8 mouse cellular contexts compared by ENCODE assay signal in the genomic region with DNA sequence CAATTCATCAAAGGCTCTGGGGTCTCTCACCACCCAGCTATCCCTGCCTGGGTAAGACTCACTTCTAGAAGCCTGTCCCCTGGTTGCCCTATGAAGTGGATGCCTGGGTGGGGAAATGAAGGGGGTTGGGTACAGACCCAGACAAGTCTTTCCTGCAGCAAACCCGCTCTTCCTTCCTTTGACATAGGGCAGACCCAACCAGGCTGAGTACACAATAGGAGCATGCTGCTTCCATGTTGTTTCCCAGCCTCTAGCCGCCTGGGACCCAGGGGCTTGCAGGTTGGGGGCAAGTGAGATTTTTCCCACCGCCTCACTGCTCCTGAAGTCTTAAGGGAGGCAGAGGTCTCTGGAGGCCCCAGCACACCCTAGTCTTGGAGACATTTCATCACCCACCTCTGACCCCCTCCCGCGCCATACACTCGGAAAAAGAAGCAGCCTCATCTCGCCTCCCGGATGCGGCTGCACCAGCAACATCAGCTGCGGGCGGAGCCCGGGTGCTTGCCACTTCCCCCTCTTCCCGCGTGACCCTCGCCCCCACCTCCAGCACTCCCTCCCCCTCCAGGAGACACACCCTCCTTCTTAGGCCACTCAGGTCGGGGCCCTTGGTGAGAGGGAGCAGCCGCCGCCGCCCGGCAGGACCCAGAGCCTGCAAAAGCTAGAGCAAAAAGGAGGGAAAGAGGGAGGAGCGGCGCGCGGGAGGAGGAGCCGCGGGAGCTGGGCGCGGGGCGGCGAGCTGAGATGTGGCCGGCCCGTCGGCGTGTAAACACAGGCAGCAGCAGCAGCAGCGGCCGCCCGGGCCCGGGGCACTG. TPM values are rescaled to one million over a fixed set of nuclear protein-coding genes. Genes with fewer than 3 reads are reported as not detected.
DNase-seq lines count a peak whose midpoint lies in the region; ATAC-seq lines count a peak whose summit lies in the region.

A gene (plus strand): TSS at position 746 of the 809 bp plus-strand sequence.

- H3K4me2 ChIP-seq in intestine, embryonic 15.5 days (replicated peaks), result peak within 1 kb of the TSS; percentile 67

- intact Hi-C loops in gastrocnemius, postnatal 36 days (cut with DNase I), result loop anchor here (5.0 kb wide), 1 partner anchor 109 kb away; no protein-coding TSS in a partner anchor
- intact Hi-C loops in left cerebral cortex, postnatal 4 days (cut with DNase I), result no loop called here

- no peaks in the 10 kb centered on the region for H3K36me3 ChIP-seq in intestine, embryonic 15.5 days
- no peaks in the 10 kb centered on the region for H3K36me3 ChIP-seq in midbrain, embryonic 10.5 days

- no peaks in the 10 kb centered on the region for H3K4me1 ChIP-seq in intestine, embryonic 15.5 days (replicated peaks)
- peaks cover 7% of the 10 kb centered on the region; the same call in 1 of the 2 replicates for H3K4me1 ChIP-seq in midbrain, embryonic 10.5 days

- peak within 1 kb of the TSS; percentile 36 for H3K27ac ChIP-seq in intestine, embryonic 15.5 days
- peak within 1 kb of the TSS; percentile 90 for H3K27ac ChIP-seq in midbrain, embryonic 10.5 days (replicated peaks)

- H3K4me3 ChIP-seq in intestine, embryonic 15.5 days (replicated peaks), result peak within 1 kb of the TSS; percentile 55
- H3K4me3 ChIP-seq in midbrain, embryonic 10.5 days, result peak within 1 kb of the TSS; percentile 67

- peak within 1 kb of the TSS; percentile 51 for H3K9ac ChIP-seq in intestine, embryonic 15.5 days

- DNase-seq in adrenal gland, adult 2 months, result peak; percentile 71
- peak; percentile 36 for DNase-seq in embryo, embryonic 11.5 days (ENCODE audit: low read depth, low spot score)
- peak; percentile 51 to 54 for DNase-seq in gastrocnemius, postnatal 36 days
- DNase-seq in left cerebral cortex, postnatal 4 days, result peak; percentile 72
- DNase-seq in midbrain, embryonic 10.5 days (ENCODE audit: low spot score), result peak; percentile 74
- peak; percentile 8 to 18 for DNase-seq in right cerebral cortex, postnatal 36 days (ENCODE audit: low spot score in 2 of 2)
- no peak for DNase-seq in c-Kit-positive CD71-positive TER-119-positive erythroid progenitor cells, embryonic 14.5 days (ENCODE audit: low spot score)

- no peaks in the 10 kb centered on the region for H3K9me3 ChIP-seq in intestine, embryonic 15.5 days
- H3K9me3 ChIP-seq in midbrain, embryonic 10.5 days (replicated peaks), result 0 out of 2 replicates have a peak, but pooled peaks cover 5% of the 10 kb centered on the region

- WGBS in intestine, embryonic 15.5 days, result 31% methylated on average over 17 of the region's 38 CpGs
- 17% methylated on average over 27 of the region's 38 CpGs for whole genome bisulfite sequencing in midbrain, embryonic 10.5 days

- no peaks in the 10 kb centered on the region for H3K27me3 ChIP-seq in intestine, embryonic 15.5 days (replicated peaks)
- no peaks in the 10 kb centered on the region for H3K27me3 ChIP-seq in midbrain, embryonic 10.5 days (ENCODE audit: low read depth, poor library complexity, severe bottlenecking)

- ATAC-seq in intestine, embryonic 15.5 days, result peak; percentile 93

RNA-seq across cellular contexts. Expression of the gene that starts here (rescaled TPM):
- 1 to 10 TPM; 4.6 to 7.1 TPM for total RNA-seq in adrenal gland, adult 2 months (2021)
- 0.20 and 0.30 TPM in 2 replicates for polyA plus RNA-seq in adrenal gland, adult 2 months (2012; rRNA removed)
- total RNA-seq in gastrocnemius, postnatal 36 days (2021), result 1 to 10 TPM; 2.9 to 3.1 TPM
- 10.5 and 11.8 TPM in 2 replicates for polyA plus RNA-seq in intestine, embryonic 15.5 days (2015; fragmentation: Nextera tagmentation; extraction: Ambion mirVana)
- total RNA-seq in left cerebral cortex, postnatal 4 days (2021), result 10 to 100 TPM; 17.4 to 20.5 TPM
- 17.9 and 18.1 TPM in 2 replicates for polyA plus RNA-seq in midbrain, embryonic 10.5 days (2016; fragmentation: Nextera tagmentation; extraction: Ambion mirVana)
